In the genomic region with DNA sequence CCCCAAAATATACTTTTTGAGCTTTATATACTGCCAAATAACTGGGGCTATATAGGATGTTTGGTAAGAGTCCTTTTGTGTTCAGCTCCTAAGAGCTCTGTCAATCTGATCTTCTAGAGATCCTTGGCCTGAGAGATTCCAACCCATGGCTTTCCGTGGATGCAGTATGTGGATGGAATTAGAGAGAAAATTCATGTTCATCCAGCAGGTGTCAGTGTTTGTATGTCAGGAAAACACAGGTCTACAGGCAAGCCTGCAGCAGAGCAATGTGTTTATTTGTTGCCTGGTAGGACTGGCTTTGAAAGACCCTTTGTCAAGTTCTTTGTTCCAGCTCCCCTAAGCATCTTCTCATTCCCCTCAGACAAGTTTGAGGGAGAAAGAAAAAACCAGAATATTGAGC, we compare ENCODE assay signal across 11 mouse cellular contexts. TPM values are rescaled to one million over a fixed set of nuclear protein-coding genes. Genes with fewer than 3 reads are reported as not detected.
DNase-seq lines count a peak whose midpoint lies in the region; ATAC-seq and TF ChIP-seq lines count a peak whose summit lies in the region.
"Had no signal": no experiment of that assay in that cellular context is flagged by ENCODE, and none has a peak within 500 bp of the region (broad histone marks: within the 10 kb centered on the region; RNA-seq: fewer than 3 reads in every experiment).

No protein-coding gene starts in this region.

- no peaks in the 10 kb centered on the region for H3K9me3 ChIP-seq in forebrain, embryonic 16.5 days (ENCODE audit: control insufficient read depth, low read length)
- no peaks in the 10 kb centered on the region for H3K9me3 ChIP-seq in forebrain, embryonic 13.5 days (replicated peaks)
- no peaks in the 10 kb centered on the region for H3K9me3 ChIP-seq in liver, embryonic 12.5 days (replicated peaks)
- H3K9me3 ChIP-seq: heart, embryonic 13.5 days had no signal

- H3K79me2 ChIP-seq in liver, adult 2 months (ENCODE audit: control insufficient read depth, insufficient read depth, low read length) = no peaks in the 10 kb centered on the region

- no peak for ATAC-seq in forebrain, embryonic 16.5 days
- ATAC-seq in forebrain, embryonic 13.5 days = no peak
- no peak for ATAC-seq in liver, embryonic 12.5 days
- ATAC-seq: Patski had no signal

- H3K4me2 ChIP-seq in forebrain, embryonic 16.5 days (ENCODE audit: low read length) = no peak overlapping the region
- no peak overlapping the region for H3K4me2 ChIP-seq in forebrain, embryonic 13.5 days
- no peak overlapping the region for H3K4me2 ChIP-seq in liver, embryonic 12.5 days
- H3K4me2 ChIP-seq: heart, embryonic 13.5 days had no signal

- no peak for TF ChIP-seq CTCF in liver, adult 2 months (IDR thresholded peaks at IDR 0.05; ENCODE audit: low read depth, low read length)

- H3K36me3 ChIP-seq in forebrain, embryonic 16.5 days (ENCODE audit: control insufficient read depth, insufficient read depth) = peaks cover 14% of the 10 kb centered on the region; the same call in 1 of the 2 replicates
- peaks cover 61% of the 10 kb centered on the region for H3K36me3 ChIP-seq in forebrain, embryonic 13.5 days (ENCODE audit: poor library complexity, severe bottlenecking)
- peaks cover 13% of the 10 kb centered on the region; the same call in 1 of the 2 replicates for H3K36me3 ChIP-seq in liver, adult 2 months (ENCODE audit: control insufficient read depth, insufficient read depth, low read length)
- H3K36me3 ChIP-seq in liver, embryonic 12.5 days = peaks cover 64% of the 10 kb centered on the region

- no peak overlapping the region for H3K4me3 ChIP-seq in forebrain, embryonic 16.5 days (replicated peaks; ENCODE audit: low read length)
- no peak overlapping the region for H3K4me3 ChIP-seq in forebrain, embryonic 13.5 days
- H3K4me3 ChIP-seq in liver, adult 2 months (ENCODE audit: insufficient read depth, low read depth, low read length) = no peak overlapping the region
- no peak overlapping the region for H3K4me3 ChIP-seq in liver, embryonic 12.5 days
- H3K4me3 ChIP-seq: heart, embryonic 13.5 days had no signal

- TF ChIP-seq POLR2A in liver, adult 2 months (IDR thresholded peaks at IDR 0.05; ENCODE audit: extremely low read depth, insufficient read depth, low read length) = no peak

- peak; percentile 12 for DNase-seq in liver, adult 2 months (ENCODE audit: extremely low read depth, low read depth, low spot score)
- DNase-seq in adipocyte (ENCODE audit: low spot score) = peak; percentile 40
- peak; percentile 24 for DNase-seq in lung, postnatal 25 days (ENCODE audit: low spot score)
- no peak for DNase-seq in frontal cortex, postnatal 10 days (ENCODE audit: low spot score in 2 of 2)
- DNase-seq in frontal cortex, postnatal 25 days (ENCODE audit: low spot score in 2 of 2) = no peak

- 0 out of 2 replicates have a peak, but pooled peaks cover 4% of the 10 kb centered on the region for H3K4me1 ChIP-seq in forebrain, embryonic 16.5 days (replicated peaks; ENCODE audit: control insufficient read depth, insufficient read depth, low read length)
- H3K4me1 ChIP-seq in forebrain, embryonic 13.5 days = peaks cover 3% of the 10 kb centered on the region; the same call in 1 of the 2 replicates
- H3K4me1 ChIP-seq in liver, adult 2 months (ENCODE audit: control insufficient read depth, insufficient read depth, low read length) = no peaks in the 10 kb centered on the region
- peaks cover 2% of the 10 kb centered on the region; the same call in 1 of the 2 replicates for H3K4me1 ChIP-seq in liver, embryonic 12.5 days

- H3K27me3 ChIP-seq in forebrain, embryonic 16.5 days (replicated peaks; ENCODE audit: control insufficient read depth, insufficient read depth, low read length) = no peaks in the 10 kb centered on the region
- no peaks in the 10 kb centered on the region for H3K27me3 ChIP-seq in forebrain, embryonic 13.5 days
- no peaks in the 10 kb centered on the region for H3K27me3 ChIP-seq in liver, adult 2 months (ENCODE audit: control insufficient read depth, insufficient read depth, low read length)
- no peaks in the 10 kb centered on the region for H3K27me3 ChIP-seq in liver, embryonic 12.5 days (replicated peaks)
- H3K27me3 ChIP-seq: heart, embryonic 13.5 days; Patski had no signal

- 10% methylated on average over 1 of the region's 1 CpGs for WGBS in forebrain, embryonic 16.5 days
- 47% methylated on average over 1 of the region's 1 CpGs for WGBS in forebrain, embryonic 13.5 days
- WGBS in liver, adult 2 months = 53% methylated on average over 1 of the region's 1 CpGs
- WGBS in liver, embryonic 12.5 days (ENCODE audit: insufficient replicate concordance) = 60% methylated on average over 1 of the region's 1 CpGs

- H3K27ac ChIP-seq in forebrain, embryonic 16.5 days (ENCODE audit: low read length) = no peak overlapping the region
- H3K27ac ChIP-seq in forebrain, embryonic 13.5 days = no peak overlapping the region
- no peak overlapping the region for H3K27ac ChIP-seq in liver, adult 2 months (replicated peaks; ENCODE audit: insufficient read depth, low read depth, low read length)
- H3K27ac ChIP-seq in liver, embryonic 12.5 days = no peak overlapping the region
- H3K27ac ChIP-seq: heart, embryonic 13.5 days had no signal

- 0 out of 2 replicates have a peak overlapping the region, but pooled peaks have one; percentile 1 for H3K9ac ChIP-seq in forebrain, embryonic 16.5 days (replicated peaks; ENCODE audit: low read depth, low read length)
- H3K9ac ChIP-seq in forebrain, embryonic 13.5 days = no peak overlapping the region
- no peak overlapping the region for H3K9ac ChIP-seq in liver, adult 2 months (ENCODE audit: low read depth, low read length)
- no peak overlapping the region for H3K9ac ChIP-seq in liver, embryonic 12.5 days
- H3K9ac ChIP-seq: heart, embryonic 13.5 days had no signal

RNA-seq across cellular contexts. Expression of a gene that starts 6.7 kb away (rescaled TPM):
- polyA plus RNA-seq in forebrain, embryonic 16.5 days (2015; fragmentation: Nextera tagmentation; extraction: Ambion mirVana) = 17.0 and 18.9 TPM in 2 replicates
- 23.1 and 25.4 TPM in 2 replicates for polyA plus RNA-seq in forebrain, embryonic 13.5 days (2015; fragmentation: Nextera tagmentation; extraction: Ambion mirVana)
- 2.3 and 3.3 TPM in 2 replicates for total RNA-seq in liver, adult 2 months (2014; rRNA removed)
- 1.7 and 2.5 TPM in 2 replicates for polyA plus RNA-seq in liver, adult 2 months (2012; rRNA removed)
- polyA plus RNA-seq in liver, embryonic 12.5 days (2016; fragmentation: Nextera tagmentation; extraction: Ambion mirVana) = 20.7 and 21.4 TPM in 2 replicates

RNA-seq across cellular contexts. Expression of a gene that starts 17.8 kb away (rescaled TPM):
- 2.7 and 4.5 TPM in 2 replicates for polyA plus RNA-seq in forebrain, embryonic 16.5 days (2015; fragmentation: Nextera tagmentation; extraction: Ambion mirVana)
- 2.4 and 4.0 TPM in 2 replicates for polyA plus RNA-seq in forebrain, embryonic 13.5 days (2015; fragmentation: Nextera tagmentation; extraction: Ambion mirVana)
- not detected in 2 replicates for total RNA-seq in liver, adult 2 months (2014; rRNA removed)
- not detected in 2 replicates for polyA plus RNA-seq in liver, adult 2 months (2012; rRNA removed)
- 0.07 and 0.23 TPM in 2 replicates for polyA plus RNA-seq in liver, embryonic 12.5 days (2016; fragmentation: Nextera tagmentation; extraction: Ambion mirVana)
- total RNA-seq: neutrophil, adult 5-6 weeks had no signal

RNA-seq across cellular contexts. Expression of a gene that starts 22.5 kb away (rescaled TPM):
- polyA plus RNA-seq in forebrain, embryonic 16.5 days (2015; fragmentation: Nextera tagmentation; extraction: Ambion mirVana) = not detected in 2 replicates
- polyA plus RNA-seq in forebrain, embryonic 13.5 days (2015; fragmentation: Nextera tagmentation; extraction: Ambion mirVana) = not detected in 2 replicates
- total RNA-seq in liver, adult 2 months (2014; rRNA removed) = not detected in 2 replicates
- polyA plus RNA-seq in liver, adult 2 months (2012; rRNA removed) = not detected in 2 replicates
- not detected in 2 replicates for polyA plus RNA-seq in liver, embryonic 12.5 days (2016; fragmentation: Nextera tagmentation; extraction: Ambion mirVana)
- total RNA-seq: neutrophil, adult 5-6 weeks had no signal
- polyA plus RNA-seq: heart, embryonic 13.5 days; Patski had no signal

RNA-seq across cellular contexts. Expression of a gene that starts 32.9 kb away (rescaled TPM):
- polyA plus RNA-seq in forebrain, embryonic 16.5 days (2015; fragmentation: Nextera tagmentation; extraction: Ambion mirVana) = 66.5 and 78.2 TPM in 2 replicates
- 69.9 and 73.5 TPM in 2 replicates for polyA plus RNA-seq in forebrain, embryonic 13.5 days (2015; fragmentation: Nextera tagmentation; extraction: Ambion mirVana)
- total RNA-seq in liver, adult 2 months (2014; rRNA removed) = 61.3 and 65.9 TPM in 2 replicates
- 31.2 and 34.4 TPM in 2 replicates for polyA plus RNA-seq in liver, adult 2 months (2012; rRNA removed)
- 51.0 and 56.6 TPM in 2 replicates for polyA plus RNA-seq in liver, embryonic 12.5 days (2016; fragmentation: Nextera tagmentation; extraction: Ambion mirVana)

RNA-seq across cellular contexts. Expression of a gene that starts 44.8 kb away (rescaled TPM):
- polyA plus RNA-seq in forebrain, embryonic 16.5 days (2015; fragmentation: Nextera tagmentation; extraction: Ambion mirVana) = 1.7 and 2.4 TPM in 2 replicates
- polyA plus RNA-seq in forebrain, embryonic 13.5 days (2015; fragmentation: Nextera tagmentation; extraction: Ambion mirVana) = 1.3 TPM in 2 replicates
- total RNA-seq in liver, adult 2 months (2014; rRNA removed) = 2.5 and 3.9 TPM in 2 replicates
- polyA plus RNA-seq in liver, adult 2 months (2012; rRNA removed) = 2.2 and 3.5 TPM in 2 replicates
- 1.3 and 1.6 TPM in 2 replicates for polyA plus RNA-seq in liver, embryonic 12.5 days (2016; fragmentation: Nextera tagmentation; extraction: Ambion mirVana)

Comparison
In these comparisons a context has a peak if more than half of its experiments do, and no peak if none do; other contexts are left out.
1. DNase-seq: peak in liver, adult 2 months (single experiment), adipocyte (single experiment) and lung, postnatal 25 days (single experiment); none in frontal cortex, postnatal 10 days (0 of 2) and frontal cortex, postnatal 25 days (0 of 2).